Mouse (Mus musculus) thymus, adult 2 months (tissue): Measurements from ENCODE around the gene Espn. TPM values are rescaled to one million over a fixed set of nuclear protein-coding genes. Genes with fewer than 3 reads are reported as not detected.

Experiments
- DNase-seq: peaks from one replicate; pipeline ENCODE4 v3.0.0; 2021
- H3K27ac ChIP-seq: fragments of 200-500 bp; 2 replicates; pipeline ENCODE4 v1.5.1; 2012; ENCODE audit warnings: low read length, control low read depth; ENCODE audit not compliant: control insufficient read depth, insufficient read depth
- H3K27me3 ChIP-seq: fragments of 200-500 bp; 2 replicates; pipeline ENCODE4 v1.6.1; 2012; ENCODE audit warnings: mild to moderate bottlenecking, low read length, moderate library complexity, mixed read lengths; ENCODE audit not compliant: control insufficient read depth, insufficient read depth
- H3K36me3 ChIP-seq: fragments of 200-500 bp; 2 replicates; pipeline ENCODE4 v1.6.1; 2012; ENCODE audit warnings: mild to moderate bottlenecking, low read length, moderate library complexity; ENCODE audit not compliant: control insufficient read depth, insufficient read depth
- H3K4me1 ChIP-seq: fragments of 200-500 bp; replicated peaks from 2 replicates; pipeline ENCODE4 v1.6.1; 2012; ENCODE audit warnings: low read length; ENCODE audit not compliant: control insufficient read depth, insufficient read depth
- H3K4me3 ChIP-seq: fragments of 200-500 bp; 2 replicates; pipeline ENCODE4 v1.5.1; 2012; ENCODE audit warnings: mild to moderate bottlenecking, low read length, control low read depth, moderate library complexity; ENCODE audit not compliant: control insufficient read depth, insufficient read depth
- CTCF ChIP-seq: fragments of 200-500 bp; IDR thresholded peaks from 2 replicates; pipeline ENCODE4 v1.5.1; 2012; ENCODE audit warnings: mild to moderate bottlenecking, control low read depth, low read length, moderate library complexity, borderline replicate concordance; ENCODE audit not compliant: control insufficient read depth, poor library complexity, insufficient read depth; ENCODE audit errors: extremely low read depth
- POLR2A ChIP-seq: fragments of 200-500 bp; IDR thresholded peaks from 2 replicates; pipeline ENCODE4 v1.6.1; 2012; ENCODE audit warnings: mild to moderate bottlenecking, low read length, control low read depth, moderate library complexity; ENCODE audit not compliant: control insufficient read depth, poor library complexity, insufficient read depth; ENCODE audit errors: extremely low read depth
- WGBS: fragments of 180-500 bp; shearing (Covaris S2); methylation state at CpG from one replicate; pipeline ENCODE4 v1.1.7; 2018; 5-methylcytosine and 5-hydroxymethylcytosine counted together
- polyA plus RNA-seq: library from polyadenylated mRNA; depleted of rRNA; stranded (reverse); fragments of >200 nt; gene quantifications from 2 replicates; pipeline ENCODE4 v1.2.3, GENCODE M21; 2012

The Espn gene
- polyA plus RNA-seq, 1 experiment, result 6.5 TPM

- no peak for TF ChIP-seq CTCF
- TF ChIP-seq POLR2A, result no peak
- H3K4me1 ChIP-seq, result peaks cover 48% of the 10 kb centered on the region
- no peaks in the 10 kb centered on the region for H3K36me3 ChIP-seq
- H3K27ac ChIP-seq, result no peak overlapping the region; the same call in 1 of the 2 replicates
- no peak for DNase-seq
- no peaks in the 10 kb centered on the region for H3K27me3 ChIP-seq
- no peak overlapping the region for H3K4me3 ChIP-seq
- WGBS, result 41% methylated on average over 19 of the region's 19 CpGs
Observed at GRCm38 (mm10) chr4:152185510-152186204, 33.5 kb upstream of the Espn start.

GRCm38 (mm10) chr4:152185137-152185509 lies 33.0 kb upstream of the Espn start:
- H3K27me3 ChIP-seq, result no peaks in the 10 kb centered on the region
- 55% methylated on average over 3 of the region's 3 CpGs for WGBS
- H3K27ac ChIP-seq, result no peak overlapping the region; the same call in 1 of the 2 replicates
- no peak for TF ChIP-seq POLR2A
- TF ChIP-seq CTCF, result no peak
- H3K36me3 ChIP-seq, result no peaks in the 10 kb centered on the region
- H3K4me3 ChIP-seq, result no peak overlapping the region
- no peak for DNase-seq
- peaks cover 48% of the 10 kb centered on the region for H3K4me1 ChIP-seq

- no peak for DNase-seq
Observed at GRCm38 (mm10) chr4:152184353-152185035, 32.3 kb upstream of the Espn start.

GRCm38 (mm10) chr4:152182205-152182604 lies 30.0 kb upstream of the Espn start:
- TF ChIP-seq CTCF (no peak), POLR2A (no peak)
- Histone ChIP-seq H3K27ac (no peak overlapping the region), H3K4me3 (no peak overlapping the region), H3K27me3 (no peaks in the 10 kb centered on the region), H3K4me1 (peaks cover 47% of the 10 kb centered on the region), H3K36me3 (no peaks in the 10 kb centered on the region)
- WGBS, result 95% methylated on average over 10 of the region's 10 CpGs
- DNase-seq, result no peak

More at GRCm38 (mm10) chr4:152184353-152185035, 32.3 kb upstream of the Espn start:
- TF ChIP-seq POLR2A (no peak), CTCF (no peak)
- Histone ChIP-seq H3K27ac (no peak overlapping the region), H3K36me3 (no peaks in the 10 kb centered on the region), H3K4me1 (peaks cover 48% of the 10 kb centered on the region), H3K4me3 (no peak overlapping the region), H3K27me3 (no peaks in the 10 kb centered on the region)
- WGBS, result 73% methylated on average over 7 of the region's 7 CpGs

GRCm38 (mm10) chr4:152179946-152180660 lies 27.9 kb upstream of the Espn start:
- Histone ChIP-seq H3K4me1 (peaks cover 38% of the 10 kb centered on the region), H3K4me3 (no peak overlapping the region), H3K27me3 (no peaks in the 10 kb centered on the region), H3K27ac (no peak overlapping the region), H3K36me3 (no peaks in the 10 kb centered on the region)
- WGBS, result 80% methylated on average over 16 of the region's 16 CpGs
- TF ChIP-seq POLR2A, result no peak
- no peak for TF ChIP-seq CTCF
- no peak for DNase-seq

- peak overlapping the region; percentile 59 for H3K4me3 ChIP-seq
- WGBS, result 7% methylated on average over 16 of the region's 16 CpGs
- TF ChIP-seq CTCF (no peak), POLR2A (no peak)
- no peaks in the 10 kb centered on the region for H3K27me3 ChIP-seq
- DNase-seq, result peak; percentile 62
- peaks cover 34% of the 10 kb centered on the region for H3K4me1 ChIP-seq
- H3K36me3 ChIP-seq, result no peaks in the 10 kb centered on the region
- no peak overlapping the region; the same call in 1 of the 2 replicates for H3K27ac ChIP-seq
Observed at GRCm38 (mm10) chr4:152178916-152179705, 26.9 kb upstream of the Espn start.
